Mouse (Mus musculus) kidney, adult 11 months (tissue): Measurements from ENCODE around the gene Fgf22.
"Not testable (repeated sequence)": the region's sequence is repeated elsewhere in the genome, so short reads cannot be mapped to it uniquely, and the experiment has no call there.

Experiments used
- DNase-seq: peaks from one replicate; pipeline ENCODE4 v3.0.0; 2022

The Fgf22 gene

DNA sequence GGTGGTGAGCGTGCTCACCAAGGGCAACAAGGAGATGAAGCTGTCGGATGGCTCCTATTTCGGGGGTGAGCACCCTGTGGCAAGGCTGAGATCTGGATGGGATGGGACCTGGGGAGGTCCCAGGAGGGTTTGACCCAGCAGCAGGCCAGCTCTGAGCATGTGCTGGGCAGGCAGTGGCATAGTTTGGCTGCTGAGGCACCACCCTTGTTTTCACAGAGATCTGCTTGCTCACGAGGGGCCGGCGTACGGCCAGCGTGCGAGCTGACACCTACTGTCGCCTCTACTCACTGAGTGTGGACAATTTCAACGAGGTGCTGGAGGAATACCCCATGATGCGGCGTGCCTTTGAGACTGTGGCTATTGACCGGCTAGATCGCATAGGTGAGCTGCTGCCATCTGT lies 21.0 kb upstream of the Fgf22 start:
- DNase-seq, result no peak

DNA sequence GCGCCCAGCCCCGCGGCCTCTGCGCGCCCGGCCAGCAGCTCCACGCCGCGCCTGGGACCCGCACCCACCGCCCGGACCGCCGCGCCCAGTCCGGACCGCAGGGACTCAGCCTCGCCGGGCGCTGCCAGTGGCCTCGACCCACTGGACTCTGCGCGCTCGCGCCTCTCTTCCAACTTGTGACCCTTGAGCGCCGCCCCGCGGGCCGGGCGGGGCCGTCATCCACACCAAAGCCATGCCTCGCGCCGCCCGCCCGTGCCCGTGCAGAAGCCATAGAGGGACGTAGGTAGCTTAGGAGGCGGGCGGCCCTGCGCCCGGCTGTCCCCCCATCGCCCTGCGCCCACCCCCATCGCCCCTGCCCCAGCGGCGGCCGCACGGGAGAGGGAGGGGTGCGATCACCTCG lies 19.5 kb upstream of the Fgf22 start:
- no peak for DNase-seq

DNA sequence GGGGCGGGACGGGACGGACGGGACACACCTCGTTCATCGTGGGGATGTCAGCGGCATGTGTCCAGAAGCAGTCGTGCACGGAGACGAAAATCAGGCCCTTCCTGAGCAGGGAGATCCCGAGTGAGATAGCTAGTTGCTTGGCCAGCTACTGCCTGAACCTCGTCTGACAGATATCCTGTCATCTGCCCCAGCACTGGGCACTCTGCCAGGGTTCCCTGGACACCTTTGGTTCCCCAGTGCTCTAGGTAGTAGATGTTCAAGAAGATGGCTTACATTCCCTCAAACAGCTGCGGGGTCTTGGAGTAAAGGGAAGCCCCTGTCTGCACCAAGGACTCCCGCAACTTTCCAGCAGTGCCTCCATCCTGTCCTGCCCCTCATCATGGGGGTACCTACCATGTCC lies 18.2 kb upstream of the Fgf22 start:
- no peak for DNase-seq

DNA sequence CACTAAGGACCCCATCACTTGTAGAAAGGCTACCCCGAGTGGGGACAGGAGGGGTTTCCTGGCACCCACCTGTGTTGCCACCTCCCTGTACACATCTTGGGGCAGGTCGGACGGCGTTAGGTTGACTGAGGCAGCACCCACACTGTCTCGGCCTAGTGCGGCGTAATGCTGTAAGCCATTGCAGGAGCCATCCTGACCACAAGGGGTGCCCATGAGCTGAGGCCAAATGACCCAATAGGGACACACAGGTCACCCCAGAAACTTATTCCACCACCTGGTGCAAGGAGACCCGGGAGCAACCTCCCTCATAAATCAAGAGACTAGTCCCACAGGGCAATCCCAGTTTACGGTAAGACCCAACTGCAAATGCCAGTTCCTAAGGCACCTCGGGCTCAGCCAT lies 16.6 kb upstream of the Fgf22 start:
- DNase-seq, result no peak

DNA sequence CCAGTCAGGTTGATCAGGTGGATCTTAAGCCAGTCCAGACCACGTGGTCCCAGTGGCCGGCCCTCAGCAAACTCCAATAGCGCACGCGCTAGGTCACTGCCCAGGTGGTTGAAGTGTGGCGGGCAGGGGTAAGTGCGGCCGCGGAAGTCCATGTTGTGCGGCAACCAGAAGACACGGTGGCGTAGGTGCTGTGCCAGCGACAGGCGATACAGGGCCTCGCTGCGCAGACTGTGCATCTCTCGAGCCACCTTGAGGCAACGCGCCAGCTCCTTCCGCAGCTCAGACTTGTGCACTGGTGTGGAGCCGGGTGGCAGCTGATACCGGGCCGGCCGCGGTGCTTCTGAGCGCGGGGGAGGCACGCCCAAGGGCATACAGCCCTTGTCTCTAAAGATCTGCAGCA lies 15.6 kb upstream of the Fgf22 start:
- DNase-seq, result no peak

DNA sequence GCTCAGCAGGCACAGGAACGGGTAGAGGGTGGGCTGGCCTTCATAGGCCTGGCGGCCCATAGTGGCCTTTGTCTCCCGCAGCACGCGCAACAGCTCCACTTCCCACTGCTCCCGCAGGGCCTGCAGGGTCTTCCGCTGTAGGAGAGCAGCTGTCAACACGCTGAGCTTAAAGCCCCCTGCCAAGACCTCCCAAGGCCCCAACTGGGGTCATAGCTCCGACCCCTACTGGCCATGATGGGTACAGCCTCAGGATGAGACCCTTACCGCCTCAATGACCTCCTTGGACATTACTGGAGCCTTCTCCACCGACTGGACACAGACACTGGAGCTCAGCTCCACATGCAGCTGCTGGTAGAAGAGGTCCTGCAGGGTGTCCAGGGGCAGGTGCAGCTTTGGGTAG lies 14.0 kb upstream of the Fgf22 start:
- no peak for DNase-seq

DNA sequence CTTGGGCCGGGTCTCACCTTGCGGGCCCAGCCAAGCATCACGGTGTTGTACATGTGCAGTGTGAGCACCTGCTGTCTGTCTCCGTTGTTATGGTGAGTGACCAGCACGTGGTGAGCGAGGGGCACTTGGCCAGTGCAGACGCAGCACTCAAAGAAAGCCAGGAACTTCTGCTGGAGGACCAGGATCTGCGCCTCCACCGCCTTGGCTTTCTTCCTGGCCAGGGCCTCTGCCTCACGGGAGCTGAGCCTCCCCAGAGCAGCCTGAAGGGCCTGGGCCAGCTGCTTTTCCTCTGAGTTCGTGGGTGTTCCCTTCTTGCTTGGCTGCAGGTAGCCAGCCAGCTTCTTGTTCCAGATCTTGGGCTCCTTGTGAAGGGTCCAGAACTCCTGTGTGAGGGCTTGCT lies 11.7 kb upstream of the Fgf22 start:
- DNase-seq, result no peak

DNA sequence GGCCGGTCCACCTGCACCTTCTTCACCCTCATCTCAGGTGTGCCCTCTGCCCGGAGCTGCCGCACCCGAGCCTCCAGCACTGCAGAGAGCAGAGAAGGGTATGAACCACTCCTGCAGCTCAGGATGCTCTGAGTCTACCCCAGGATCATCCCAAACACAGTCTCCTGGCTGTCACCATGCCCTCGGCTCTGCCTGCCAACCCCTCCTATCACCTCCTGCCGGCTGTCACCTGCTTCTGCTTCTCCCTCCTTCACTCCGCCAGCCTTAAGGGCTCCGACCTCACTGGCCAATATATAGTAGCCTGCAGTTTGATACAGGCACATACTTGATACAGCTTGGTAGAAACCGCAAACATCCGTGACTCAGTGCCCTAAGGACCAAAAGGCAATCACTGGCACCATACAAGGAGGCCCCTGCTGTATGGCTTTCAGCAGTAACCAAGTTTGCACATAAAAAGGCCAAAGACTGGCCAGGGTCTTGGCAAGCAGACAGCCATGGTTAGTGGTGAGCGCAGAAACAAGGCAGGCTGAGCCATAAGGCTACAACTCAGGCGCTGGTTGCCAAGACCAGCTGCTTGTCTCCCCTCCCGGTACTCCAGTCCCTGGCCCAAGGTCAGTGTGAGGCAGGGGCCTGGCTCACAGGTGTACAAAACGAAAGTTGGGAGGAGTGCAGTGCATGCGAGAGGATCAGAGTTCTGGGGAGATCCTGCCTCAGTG lies 11.1 kb upstream of the Fgf22 start:
- DNase-seq, result no peak

DNA sequence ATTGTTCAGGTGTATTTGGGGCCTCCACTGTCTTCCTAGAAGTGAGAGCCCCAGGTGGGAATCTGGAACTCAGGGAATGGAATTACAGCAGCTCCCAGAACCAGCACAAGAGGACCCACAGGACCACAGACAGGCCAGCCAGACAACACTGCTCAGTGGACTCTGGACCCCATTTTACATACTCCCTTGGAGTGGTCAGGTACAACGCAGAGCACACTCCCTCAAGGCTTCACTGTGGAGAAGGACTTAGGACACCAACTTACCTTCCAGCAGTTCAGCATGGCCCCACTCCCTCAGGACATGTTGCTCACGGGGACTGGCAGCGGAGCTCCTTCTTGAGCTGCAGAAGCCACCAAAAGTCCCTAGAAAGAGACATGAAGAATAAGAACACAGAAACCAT lies 9.5 kb upstream of the Fgf22 start:
- DNase-seq, result peak; percentile 47

DNA sequence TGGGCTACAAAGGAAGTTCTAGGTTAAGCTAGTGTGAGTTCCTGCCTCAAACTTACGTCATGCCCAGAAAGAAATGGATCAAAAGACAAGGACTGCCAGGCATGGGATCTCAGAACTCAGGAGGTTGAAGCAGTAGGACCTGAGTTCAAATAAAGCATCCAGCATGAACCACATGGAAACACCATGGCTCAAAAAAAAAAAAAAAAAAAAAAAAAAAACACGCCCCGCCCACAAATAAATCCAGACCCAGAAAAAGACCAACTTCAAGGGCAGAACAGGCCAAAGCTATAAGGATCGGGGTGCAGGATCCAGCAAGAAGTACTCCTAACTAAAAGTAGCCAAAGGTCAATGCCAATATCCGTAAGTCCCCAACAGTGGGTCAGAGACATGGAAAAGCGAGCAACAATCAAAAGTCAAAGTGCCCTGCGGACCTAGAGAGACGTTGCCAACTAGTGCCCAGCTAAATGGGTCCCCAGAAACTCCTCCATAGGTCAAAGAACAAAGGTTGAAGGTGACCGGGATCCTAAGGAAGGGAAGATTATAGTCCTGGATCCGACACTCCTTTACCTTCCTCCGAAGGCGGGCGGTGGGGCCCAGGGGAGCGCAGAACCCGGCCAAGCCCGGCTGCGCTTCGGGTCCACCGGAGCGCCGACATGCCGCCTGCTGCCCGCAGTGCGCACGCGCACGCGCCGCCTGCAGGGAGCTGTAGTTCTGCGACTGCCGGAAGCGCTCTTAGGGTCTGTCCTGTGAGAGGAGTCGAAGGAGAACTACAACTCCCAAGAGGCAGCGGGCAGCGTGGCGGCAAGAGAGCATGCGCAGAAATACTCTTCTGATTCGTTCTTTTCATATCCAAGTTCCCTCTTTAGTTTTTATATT lies 8.7 kb upstream of the Fgf22 start, which contains the start of gene Polrmt:
Gene Polrmt (minus strand): TSS at position 684 of the 876 bp plus-strand sequence.
- peak; percentile 98 for DNase-seq

DNA sequence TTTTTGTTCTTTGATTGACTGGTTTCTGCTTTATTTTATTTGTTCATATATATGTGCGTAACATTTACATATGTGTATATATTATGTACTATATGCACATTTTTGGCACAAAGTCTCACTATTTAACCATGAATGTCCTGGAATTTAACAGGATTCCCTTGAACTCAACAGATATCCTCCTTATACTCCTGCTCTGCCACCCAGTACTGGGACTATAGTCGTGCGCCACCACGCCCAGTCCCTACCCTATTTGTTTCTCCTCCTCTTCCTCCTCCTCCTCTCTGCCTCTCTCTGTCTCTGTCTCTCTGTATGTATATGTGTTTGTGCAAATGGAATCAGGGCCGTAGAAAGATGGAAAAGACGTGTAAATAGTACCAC lies 8.1 kb upstream of the Fgf22 start:
- no peak for DNase-seq

DNA sequence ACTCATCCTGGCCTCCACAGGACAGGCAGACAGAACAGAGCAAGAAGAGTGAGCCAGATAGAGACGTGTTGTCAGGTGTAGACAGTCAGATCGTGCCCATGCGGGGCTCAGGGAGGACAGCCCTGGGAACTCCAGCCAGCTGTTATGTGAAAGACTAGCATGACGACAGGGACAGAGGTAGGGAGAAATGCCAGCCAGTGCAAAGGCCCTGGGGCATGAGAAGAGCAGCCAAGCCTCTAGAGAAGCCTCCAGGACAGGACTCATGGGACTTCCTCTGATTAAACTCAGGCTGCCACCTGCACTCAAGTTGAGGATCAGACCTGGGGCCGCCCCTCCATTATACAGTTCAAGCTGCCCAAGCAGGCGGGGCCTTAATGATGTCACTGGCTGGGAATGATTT lies 6.4 kb upstream of the Fgf22 start:
- no peak for DNase-seq

DNA sequence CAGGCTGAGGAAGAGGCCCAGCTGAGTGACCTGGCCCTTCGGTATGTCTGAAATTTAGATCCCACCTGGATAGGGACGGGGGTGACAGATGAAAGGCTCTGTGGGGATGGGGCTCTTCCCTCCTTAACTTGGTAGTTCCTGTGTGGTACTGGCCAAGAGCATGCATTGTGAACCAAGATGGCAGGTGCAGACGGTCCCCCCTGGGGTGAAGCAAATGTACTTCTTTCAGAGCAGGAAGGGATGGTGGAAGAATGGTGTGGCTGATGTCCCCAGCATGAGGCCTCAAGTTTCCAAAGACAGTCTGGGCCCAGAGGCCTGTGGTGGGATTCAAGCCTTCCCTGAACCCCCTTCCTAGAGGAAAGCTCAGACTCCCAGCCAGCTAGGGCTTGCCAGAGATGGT lies 978 bp downstream of the Fgf22 start:
- no peak for DNase-seq

DNA sequence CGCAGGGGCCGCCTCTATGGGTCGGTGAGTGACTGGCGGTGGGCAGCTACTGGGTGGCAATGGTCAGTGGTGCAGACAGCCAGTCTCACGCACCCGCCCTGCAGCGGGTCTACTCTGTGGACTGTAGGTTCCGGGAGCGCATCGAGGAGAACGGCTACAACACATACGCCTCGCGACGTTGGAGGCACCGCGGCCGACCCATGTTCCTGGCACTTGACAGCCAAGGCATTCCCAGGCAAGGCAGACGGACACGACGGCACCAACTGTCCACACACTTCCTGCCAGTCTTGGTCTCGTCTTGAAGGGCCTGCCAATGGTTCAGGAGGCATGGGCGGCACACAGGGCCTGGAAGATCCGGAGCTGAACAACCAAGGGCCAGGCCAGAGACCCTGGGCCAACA lies 1.8 kb downstream of the Fgf22 start:
- DNase-seq, result no peak

DNA sequence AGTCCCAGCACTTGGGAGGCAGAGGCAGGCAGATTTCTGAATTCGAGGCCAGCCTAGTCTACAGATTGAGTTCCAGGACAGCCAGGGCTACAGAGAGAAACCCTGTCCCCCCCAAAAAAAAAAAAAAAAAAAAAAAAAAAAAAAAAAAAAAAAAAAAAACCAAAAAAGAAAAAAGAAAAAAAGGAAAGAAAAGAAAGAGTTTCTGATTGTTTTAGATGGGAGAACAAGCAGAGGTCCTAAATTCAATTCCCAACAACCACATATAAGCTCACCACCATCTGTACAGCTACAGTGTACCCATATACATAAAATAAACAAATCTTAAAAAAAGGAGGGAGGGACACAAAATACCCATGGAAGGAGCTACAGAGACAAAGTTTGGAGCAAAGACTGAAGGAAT lies 4.8 kb downstream of the Fgf22 start:
- not testable (repeated sequence) for DNase-seq

DNA sequence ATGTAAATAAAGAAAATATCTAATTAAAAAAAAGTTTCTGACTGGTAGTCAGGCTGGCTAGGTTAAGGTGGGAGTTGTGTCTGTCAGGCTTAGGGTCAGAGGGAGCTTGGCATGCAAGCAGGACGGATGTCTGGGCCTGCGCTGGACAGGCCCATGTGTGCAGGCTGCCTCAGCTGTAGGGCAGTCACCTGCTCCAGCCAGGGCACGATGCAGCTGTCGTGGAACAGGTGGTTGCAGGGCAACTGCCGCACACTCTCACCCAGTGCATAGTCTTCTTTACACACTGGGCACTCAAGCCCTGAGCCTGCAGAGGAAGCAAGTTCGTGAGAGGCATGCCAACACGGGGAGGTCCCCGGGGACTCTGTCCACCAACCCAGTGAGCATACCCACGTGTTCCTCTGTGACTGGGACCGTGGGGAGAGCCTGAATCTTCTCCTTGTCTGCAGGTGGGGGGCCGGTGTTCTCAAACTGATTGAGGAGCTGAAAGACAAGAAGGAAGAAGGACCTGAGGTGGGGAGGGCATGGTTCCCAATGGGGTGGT lies 5.8 kb downstream of the Fgf22 start:
- DNase-seq, result no peak

DNA sequence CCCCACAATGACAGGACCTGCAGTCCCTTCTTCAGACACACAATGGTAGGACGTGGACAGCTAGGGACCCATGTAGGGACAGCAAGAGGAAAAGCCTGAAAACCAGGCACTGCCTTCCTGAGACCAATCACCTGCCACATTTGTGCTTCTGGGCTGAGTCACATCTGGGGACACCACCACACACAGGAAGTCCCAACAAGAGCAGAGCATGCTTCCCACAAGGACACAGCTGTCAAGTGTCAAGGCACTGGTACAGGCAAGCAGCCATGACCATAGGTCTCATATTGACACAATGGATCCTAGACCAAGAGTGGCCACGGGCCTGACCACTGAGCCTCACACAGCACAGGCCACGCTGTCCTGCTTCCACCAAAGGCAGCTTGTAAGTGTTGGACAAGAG lies 8.0 kb downstream of the Fgf22 start:
- no peak for DNase-seq

DNA sequence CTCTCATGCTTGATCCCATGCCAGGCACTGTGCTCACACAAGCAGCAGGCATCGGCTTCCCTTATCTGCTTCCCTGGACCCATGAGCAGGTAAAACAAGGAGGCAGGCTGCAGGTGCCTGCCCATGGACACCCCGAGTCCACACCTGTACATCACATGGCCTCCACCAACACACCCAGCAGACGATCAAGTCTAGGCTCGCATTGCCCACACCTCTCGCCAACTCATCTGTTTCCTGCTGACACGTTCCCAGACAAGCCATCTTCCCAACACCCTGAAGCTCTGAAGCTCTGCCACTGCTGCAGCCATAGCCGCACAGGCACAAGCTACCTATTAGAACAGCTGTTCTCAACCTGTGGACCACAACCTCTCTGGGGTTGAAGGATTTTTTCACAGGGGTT lies 9.4 kb downstream of the Fgf22 start:
- DNase-seq, result no peak

DNA sequence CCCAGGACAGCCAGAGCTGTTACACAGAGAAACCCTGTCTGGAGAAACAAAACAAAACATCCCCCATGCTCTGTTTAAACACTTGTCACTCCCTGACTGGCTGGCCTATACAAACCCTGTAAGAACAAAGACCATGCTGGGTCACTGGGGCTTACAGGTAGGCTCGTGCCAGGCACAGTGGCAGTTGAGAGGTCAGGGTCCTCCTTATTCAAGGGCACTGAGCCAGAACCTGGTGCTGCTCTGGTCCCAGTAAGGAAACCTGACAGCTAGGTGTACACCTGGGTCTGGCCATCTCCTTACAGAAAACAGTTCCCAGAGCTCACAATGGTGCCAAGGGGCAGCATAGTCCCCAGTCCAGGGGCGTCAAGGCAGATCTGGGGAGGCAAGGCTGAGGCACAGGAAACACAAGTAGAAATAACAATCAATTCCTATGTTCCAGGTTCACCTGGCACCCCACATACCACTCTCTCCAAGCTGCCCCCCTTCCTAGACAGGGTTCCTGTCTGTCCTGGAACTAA lies 10.4 kb downstream of the Fgf22 start:
- peak; percentile 41 for DNase-seq

DNA sequence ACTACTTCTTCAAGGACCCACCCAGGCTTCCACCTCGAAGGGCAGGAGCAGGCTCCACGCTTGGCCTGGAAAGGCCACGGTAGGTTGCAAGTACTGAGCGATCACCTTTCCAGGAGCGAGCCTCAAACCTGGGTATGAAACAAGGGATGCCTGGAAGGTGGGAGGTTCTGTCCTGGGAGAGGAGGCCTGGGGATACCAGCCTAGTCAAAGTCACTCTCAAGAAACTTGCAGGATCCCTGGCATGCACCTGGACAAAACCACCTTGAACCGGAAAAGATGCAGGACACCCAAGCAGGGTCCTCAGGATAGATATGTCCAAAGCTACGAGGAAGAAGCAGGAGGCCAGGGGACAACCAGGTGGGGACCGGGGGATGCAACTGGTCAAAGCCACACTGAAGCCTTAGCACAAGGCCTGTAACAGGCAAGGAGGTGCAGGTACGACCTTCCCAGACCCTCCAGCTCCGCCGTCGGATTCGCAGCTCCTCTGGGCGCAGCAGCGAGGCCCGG lies 11.2 kb downstream of the Fgf22 start:
- DNase-seq, result peak; percentile 46

DNA sequence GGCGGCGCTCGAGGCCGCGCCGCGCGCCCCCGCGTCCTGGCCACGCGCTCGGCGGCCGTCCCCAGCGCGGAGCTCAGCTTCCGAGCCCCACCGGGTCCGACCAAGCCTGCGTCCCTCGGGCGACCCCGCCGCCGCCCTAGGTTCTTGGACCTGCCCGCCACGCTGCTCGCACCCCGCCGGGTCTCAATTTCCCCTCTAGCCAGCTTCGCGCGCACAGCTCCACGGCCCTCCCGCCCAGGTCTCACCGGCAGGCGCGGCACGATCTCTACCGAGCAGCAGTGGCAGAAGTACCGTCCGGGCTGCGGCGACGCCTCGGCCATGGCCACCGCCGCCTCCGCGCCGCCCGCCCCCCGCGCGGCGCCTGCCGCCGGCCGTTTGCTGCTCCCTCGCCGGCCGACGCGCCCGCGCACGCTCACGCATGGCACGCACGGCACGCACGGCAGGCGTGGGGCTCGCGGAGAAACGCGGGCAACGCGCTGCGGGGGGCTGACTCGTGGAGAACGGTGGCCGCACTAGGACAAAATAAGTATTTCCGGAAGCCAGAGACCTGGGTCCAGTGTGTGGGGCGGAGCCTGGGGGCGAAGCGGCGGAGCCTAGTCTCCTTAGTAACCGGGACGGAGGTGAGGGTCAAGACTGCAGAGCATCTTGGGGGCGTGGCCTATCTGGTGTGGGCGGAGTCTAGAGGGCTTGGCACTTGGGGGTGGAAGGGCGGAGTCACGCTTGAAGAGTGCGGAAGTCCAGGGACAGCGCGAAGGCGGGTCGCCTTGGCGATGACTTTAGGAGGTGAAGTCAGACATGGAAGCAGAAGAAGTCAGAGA lies 11.8 kb downstream of the Fgf22 start, which contains the start of gene Rnf126:
Gene Rnf126 (minus strand): TSS at position 445 of the 818 bp plus-strand sequence.
- peak; percentile 100 for DNase-seq

DNA sequence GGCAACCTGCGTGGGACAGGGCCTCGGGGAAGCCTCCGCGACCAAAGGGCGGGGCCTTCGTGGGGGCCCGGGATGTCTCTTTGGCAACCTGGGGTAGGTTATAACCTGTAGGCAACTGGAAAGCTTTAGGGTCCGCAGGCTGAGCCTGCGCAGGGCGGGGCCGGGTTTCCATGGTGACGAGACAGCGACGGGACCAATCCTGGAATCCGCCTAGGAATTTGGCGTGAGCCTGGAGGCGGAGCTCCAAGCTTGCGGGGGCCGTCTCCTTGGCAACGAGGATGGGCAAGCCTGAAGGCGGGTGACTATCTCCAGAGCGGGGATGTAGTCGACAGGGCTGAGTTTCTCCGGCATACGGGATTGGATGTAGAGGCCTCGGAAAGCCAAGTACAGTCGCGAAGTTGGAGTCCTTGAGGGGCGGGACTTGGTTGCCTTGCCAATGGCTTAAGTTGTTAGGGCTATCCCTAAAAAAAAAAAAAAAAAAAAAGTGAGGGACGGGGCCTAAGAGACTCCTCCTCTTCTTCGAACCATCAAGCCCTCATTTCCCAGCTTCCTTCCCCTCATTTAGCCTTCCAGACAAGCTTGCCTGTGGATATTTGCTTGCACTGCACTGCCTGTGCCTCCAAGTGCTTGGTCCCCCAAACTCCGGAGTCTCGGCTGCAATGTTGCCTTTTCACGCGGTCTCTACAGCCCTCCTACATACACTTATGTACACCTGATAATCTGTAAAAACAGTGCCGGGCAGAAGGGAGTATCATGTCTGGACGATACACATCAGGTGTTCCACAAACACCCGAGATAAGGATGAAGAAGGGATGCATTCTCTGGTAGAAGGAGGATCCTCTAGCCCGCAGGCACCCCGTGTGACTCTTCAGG lies 12.7 kb downstream of the Fgf22 start:
- DNase-seq, result peak; percentile 90
